Mouse (Mus musculus): Measurements from ENCODE around the gene Swap70.

Gene Swap70

GRCm38 (mm10) chr7:110271814-110272213 is 50.3 kb downstream of the Swap70 start:
- DNase-seq (ENCODE audit: low spot score in 2 of 2), result no peak

DNA sequence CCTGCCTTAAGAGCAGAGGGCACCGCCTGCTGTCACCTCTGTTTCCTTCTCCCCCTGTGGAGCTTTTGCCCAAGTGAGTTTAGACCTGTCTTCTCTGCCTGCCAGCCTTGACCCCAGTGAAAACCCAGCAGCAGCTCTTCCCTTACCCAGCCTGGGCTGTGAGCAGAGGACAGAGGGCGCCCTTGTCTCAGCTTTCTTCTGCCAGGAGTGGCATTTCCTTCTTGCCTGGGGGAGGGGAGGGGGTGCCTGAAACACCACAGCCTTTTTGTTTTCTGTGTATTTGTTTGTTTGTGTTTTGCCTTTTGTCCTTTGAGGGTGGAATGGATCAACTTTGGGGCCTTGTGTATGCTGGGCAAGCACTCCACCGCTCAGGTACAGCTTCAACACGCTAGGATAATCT is 50.9 kb downstream of the Swap70 start:
- no peak for DNase-seq (ENCODE audit: low spot score in 2 of 2)

DNA sequence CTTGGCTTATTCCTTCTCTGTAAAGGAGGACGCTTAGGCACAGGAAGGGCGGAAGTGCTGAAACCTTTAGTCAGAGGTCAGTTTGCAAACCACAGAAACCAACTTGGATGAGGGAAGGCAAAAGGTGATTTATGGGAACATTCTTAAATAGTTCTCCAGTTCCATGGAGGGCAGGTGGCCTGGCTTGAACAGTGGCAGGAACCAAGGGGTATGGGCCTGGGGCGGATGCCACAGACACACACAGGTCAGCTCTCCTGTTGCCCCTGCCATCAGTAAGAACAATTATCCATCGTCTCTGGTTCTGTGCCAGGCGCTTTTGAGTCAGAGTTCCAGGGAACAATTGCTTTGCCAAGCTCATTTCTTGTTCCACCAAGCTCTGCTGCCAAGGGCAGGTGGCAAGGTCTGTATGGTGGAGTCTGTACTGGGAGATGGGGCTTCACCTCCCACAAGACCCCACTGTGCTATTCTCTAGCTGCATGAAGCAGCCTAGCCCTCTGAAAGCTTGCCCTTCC is 56.3 kb downstream of the Swap70 start:
- DNase-seq (ENCODE audit: low spot score in 2 of 2), result no peak

GRCm38 (mm10) chr7:110279183-110279582 is 57.7 kb downstream of the Swap70 start:
- no peak for DNase-seq (ENCODE audit: low spot score in 2 of 2)

DNA sequence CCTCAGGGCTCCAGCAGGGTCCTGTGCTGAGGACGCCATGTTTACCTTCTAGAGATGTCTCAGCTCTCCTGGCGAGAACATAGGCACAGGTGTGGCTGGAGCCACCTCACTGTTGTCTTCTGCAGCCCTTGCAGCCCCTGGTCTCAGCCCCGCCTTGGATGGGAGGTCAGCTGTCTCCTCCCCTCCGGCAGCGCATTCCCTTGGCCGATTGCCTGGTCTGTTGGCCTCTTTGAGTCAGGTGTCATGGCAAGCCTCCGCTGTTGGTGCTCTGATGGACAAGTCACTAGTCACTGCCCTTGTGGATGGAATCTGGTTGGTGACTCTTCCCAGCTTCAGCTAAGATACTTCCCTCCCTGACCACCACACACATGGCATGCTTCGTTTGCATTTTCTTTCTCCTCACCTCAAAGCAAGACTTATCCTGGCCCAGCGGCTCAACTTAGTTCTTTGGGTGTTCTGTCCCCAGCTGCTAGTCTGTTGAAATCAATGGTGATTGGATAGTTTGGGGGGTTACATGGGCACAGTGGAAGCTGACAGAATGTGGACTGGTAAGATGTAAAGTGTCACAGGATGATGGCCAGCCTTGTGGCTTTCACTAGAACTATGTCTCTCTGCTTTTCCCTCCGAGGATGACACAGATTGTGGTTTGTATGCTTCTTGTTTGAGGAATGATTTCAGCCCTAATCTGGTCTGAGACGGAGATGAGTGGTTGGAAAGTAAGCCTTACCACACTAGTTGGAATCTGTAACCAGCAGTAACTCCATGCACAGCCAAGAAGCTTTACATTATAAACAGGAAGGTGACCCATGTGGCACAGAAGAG is 60.1 kb downstream of the Swap70 start:
- DNase-seq (ENCODE audit: low spot score in 2 of 2), result no peak

DNA sequence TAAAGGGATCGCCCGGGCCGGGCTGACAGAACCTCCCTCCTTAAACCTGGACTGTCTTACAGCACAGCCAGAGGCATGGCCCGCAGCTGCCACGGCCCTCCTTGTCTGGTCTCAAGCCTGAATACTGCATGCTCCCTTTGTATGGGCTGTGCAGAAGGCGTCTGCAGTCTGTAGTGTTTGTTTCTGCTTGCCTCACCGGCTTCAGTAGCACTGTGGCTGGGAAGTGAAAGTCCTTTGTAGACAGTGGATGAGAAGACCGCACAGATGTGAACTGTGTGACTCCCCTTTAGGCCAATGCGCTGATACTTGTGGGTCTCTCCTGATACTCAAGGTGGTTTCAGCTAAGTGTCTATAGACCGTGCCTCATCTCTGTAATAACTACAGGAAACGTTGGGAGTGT is 61.3 kb downstream of the Swap70 start:
- no peak for DNase-seq (ENCODE audit: low spot score in 2 of 2)

GRCm38 (mm10) chr7:110283484-110284275 is 62.2 kb downstream of the Swap70 start:
- no peak for DNase-seq (ENCODE audit: low spot score in 2 of 2)

DNA sequence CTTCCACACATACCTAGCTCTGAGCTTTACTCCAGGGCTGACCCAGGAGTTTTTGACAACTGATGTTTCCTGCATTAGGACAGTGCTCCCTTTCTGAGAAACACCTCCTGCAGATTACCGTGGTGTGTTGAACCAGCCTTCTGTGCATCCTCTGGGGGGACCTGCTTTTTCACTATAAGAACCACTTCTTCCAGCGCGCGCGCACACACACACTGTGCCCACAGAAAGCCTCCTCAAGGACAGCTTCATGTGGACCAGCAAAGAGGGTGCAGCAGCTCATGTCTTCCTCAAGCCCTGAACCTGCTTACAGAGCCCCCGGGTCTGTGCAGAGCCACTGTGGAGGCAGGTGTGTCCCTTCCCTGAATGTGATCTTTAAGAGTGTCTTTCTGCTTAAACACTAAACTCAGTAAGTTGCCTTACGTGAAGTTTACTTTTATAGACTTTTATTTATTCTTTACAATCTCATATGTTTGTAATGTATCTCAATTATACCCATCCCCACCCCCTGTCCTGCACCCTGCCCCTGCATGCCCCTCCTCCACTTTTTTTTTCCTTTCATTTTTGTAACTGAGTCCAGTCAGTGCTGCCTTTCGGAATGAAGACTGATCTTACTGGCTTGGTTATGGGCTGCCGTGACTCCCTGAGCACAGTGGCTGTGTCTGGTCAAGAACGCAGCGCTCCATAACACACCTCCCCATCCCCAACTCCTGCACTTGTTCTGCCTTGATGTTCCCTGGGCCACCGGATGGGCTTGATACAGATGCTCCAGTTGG is 63.8 kb downstream of the Swap70 start:
- no peak for DNase-seq (ENCODE audit: low spot score in 2 of 2)

GRCm38 (mm10) chr7:110285849-110286151 is 64.3 kb downstream of the Swap70 start:
- no peak for DNase-seq (ENCODE audit: low spot score in 2 of 2)

DNA sequence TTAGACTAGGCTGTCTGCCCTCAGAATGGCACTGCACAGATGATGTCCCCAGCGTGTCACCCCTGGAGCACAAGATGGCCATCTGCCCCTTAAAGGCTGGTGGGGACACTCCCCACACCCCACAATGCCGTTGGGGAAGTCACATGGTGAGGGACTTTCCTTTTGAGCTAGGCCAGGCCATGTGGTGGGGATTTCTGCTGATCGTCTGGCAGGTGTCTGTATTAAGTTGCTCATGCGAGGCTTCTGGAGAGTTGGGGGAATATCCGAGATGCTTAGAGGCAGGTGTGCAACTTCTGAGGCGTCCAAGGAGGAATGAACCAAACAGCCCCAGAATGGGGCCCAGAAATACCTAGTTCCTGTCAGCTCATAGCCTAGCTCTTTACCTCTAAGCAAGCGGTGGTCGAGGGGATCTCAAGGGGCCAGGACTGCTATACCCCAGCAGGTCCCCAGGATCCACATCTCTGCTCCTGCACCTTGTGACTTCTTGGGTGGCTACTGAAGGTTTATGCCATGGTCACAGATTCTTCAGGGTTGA is 64.8 kb downstream of the Swap70 start:
- DNase-seq (ENCODE audit: low spot score in 2 of 2), result no peak

GRCm38 (mm10) chr7:110286838-110287475 is 65.4 kb downstream of the Swap70 start:
- DNase-seq (ENCODE audit: low spot score in 2 of 2), result peak; percentile 45 to 77

DNA sequence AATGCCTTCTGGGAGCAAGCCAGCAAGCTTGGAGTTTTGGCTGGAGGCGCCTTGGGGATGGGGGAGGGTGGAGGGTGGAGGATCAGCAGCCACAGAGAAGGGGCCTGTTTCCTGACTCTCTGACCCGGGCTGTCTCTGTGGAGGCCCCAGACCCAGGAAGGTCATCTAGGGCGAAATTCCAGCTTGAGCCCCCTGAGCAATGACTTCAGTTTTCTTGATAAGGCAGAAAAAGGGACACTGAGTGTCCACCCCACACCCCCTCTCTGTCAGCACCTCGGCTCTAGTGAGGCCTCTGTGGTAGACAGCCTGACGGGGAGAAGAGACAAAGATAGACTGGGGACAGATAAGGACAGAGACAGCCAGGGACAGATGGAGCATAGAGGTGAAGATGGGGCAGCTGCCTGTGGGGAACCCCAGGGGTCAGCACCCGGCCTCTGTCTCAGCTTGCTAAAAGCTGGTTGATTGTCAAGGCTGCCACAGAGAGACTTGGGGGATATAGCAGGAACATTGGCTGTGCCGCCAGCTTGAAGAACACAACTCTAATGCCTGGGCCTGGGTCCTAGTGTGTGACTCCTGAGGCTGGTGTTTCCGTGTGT is 66.1 kb downstream of the Swap70 start:
- no peak for DNase-seq (ENCODE audit: low spot score in 2 of 2)

GRCm38 (mm10) chr7:110288191-110288604 is 66.7 kb downstream of the Swap70 start:
- no peak for DNase-seq (ENCODE audit: low spot score in 2 of 2)

GRCm38 (mm10) chr7:110288731-110289191 is 67.2 kb downstream of the Swap70 start:
- peak in 1 of 2 experiments; percentile 34 for DNase-seq (ENCODE audit: low spot score in 2 of 2)

DNA sequence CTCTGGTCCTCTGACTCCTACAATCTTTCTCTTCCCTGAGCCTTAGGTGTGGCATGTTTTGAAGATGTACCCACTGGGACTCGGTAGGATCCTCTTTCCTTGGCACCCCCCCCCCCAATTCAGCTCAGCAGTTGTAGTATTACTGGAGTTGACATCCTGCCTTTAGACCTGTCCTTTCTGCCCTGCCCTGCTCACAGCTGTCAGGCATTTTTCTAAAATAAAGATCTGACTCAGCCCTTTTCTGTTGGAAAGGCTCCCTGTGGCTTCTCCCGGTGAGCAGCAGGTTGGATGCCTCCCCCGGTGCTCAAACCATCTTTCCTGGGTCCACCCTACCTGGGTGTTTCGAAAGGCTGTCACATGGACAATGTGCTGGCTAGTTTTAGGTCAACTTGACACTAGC is 68.1 kb downstream of the Swap70 start:
- DNase-seq (ENCODE audit: low spot score in 2 of 2), result no peak

DNA sequence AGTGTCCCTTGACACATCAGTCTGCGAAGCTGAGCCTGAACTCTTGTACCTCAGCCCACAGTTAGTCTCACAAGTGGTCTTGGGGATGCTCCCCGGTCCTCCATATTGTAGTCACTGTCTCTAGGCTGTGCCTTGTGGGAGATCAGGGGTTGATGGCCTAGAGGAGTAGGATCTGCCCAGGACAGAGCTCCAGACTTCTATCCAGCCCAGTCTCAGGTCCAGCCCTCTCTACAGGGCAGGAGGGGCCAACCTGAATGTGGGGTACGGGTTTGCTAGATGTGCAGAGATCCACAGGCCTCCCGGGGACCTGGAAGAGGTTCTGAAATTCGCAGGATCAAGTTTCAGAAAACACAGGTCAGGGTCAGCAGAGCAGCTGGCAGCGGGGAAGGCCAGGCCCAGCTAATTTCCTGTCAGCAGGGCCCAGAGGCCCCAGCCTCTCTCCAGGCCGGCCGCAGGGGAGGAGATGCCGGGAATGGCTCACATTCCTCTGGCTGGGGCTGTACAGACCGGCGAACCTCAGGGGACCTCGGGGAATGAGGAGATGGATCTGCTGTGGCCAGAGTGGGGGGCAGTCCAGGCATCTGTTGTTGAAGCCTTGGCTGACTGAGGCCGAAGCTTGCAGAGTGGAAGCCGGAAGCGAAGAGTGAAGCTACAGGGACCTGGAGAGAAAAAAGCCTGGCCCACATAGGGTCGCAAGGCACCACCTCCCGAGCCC is 75.5 kb downstream of the Swap70 start:
- no peak for DNase-seq (ENCODE audit: low spot score in 2 of 2)

DNA sequence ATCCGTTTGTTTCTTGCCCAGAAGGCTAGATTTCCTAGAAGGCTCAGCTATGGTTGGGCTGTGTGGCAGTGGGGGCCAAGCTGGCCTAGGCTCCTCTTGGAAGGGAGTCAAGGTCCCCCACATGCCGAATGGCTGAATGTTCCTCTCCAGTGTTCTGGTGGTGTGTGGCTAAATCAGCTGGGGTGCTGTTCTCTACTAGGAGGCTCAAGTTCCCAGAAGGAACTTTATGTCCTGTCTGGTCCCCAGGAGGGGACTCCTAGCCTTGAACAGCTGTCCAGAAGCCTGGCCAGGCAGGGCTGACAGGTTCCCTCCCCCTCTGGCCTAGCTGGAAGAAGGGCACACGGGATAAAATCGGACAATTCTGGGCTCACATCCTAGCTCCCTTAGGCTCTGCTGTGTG is 76.1 kb downstream of the Swap70 start:
- DNase-seq (ENCODE audit: low spot score in 2 of 2), result no peak

DNA sequence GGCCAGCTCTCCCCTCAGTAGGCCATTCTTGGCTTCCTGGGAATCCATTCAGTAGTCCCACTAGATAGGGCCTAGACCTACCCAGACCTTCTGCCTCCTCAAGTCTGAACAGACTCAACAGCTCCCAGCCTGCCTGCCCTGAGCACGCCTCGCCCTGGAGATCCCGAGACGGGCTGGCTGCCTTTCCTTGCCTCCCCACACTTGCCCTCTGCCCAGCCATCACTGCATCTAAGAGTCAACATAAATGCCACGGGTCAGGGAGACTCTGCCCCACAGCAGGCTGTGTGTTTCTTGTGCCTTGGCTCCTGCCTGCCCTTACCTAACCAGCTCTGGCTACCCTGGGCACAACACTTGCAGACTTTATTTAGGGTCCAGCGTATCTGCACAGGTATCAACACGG is 76.6 kb downstream of the Swap70 start:
- DNase-seq (ENCODE audit: low spot score in 2 of 2), result no peak

GRCm38 (mm10) chr7:110298739-110299410 is 77.4 kb downstream of the Swap70 start:
- DNase-seq (ENCODE audit: low spot score in 2 of 2), result no peak

- DNase-seq (ENCODE audit: low spot score in 2 of 2), result no peak
These were observed 81.4 kb downstream of the Swap70 start for GRCm38 (mm10) chr7:110302886-110303285.
